Mouse (Mus musculus): ENCODE data around the gene Sin3a.

DNA sequence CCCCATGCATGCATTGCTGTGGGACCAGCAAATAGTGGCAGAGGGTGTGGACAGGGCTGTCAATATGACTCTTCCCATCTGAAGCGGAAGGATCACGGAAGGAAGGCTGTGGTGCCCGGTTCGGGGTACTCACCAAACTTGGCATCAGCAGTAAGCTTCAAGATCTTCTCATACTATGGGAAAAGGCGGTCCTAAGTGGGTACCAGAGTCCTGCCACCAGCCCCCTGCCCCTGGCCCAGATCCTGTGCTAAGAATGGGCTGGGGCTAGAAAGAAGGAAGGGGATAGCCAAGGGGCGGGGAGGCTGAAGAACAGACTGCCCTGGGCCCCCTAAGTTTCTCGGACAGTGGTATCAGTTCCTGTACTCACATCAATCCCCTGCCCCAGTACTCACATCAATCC is 84.5 kb downstream of the Sin3a start:
- TF ChIP-seq POLR2A (IDR thresholded peaks at IDR 0.05; ENCODE audit: borderline replicate concordance, extremely low read depth, insufficient read depth, insufficient read length, poor library complexity, severe bottlenecking) (no peak), CTCF (IDR thresholded peaks at IDR 0.05; ENCODE audit: borderline replicate concordance, extremely low read depth, insufficient read depth, insufficient read length) (no peak)

All from brain, embryonic 14.5 days (tissue).